Mouse (Mus musculus) gastrocnemius, postnatal 36 days (tissue): Measurements from ENCODE around the gene Efcab11. TPM values are rescaled to one million over a fixed set of nuclear protein-coding genes. Genes with fewer than 3 reads are reported as not detected.

Experiments used
- DNase-seq, 2 experiments: peaks; one replicate each; pipeline ENCODE4 v3.0.0; 2022
- intact Hi-C: fragments of 180-260 bp; cut with DNase I; formaldehyde crosslinking; loops from one replicate; pipeline ENCODE4 v1.15.1; 2025
- total RNA-seq, 2 experiments: library from RNA; stranded (reverse); gene quantifications; 2 replicates each; pipeline ENCODE4 v1.2.3; 2021

The Efcab11 gene
- total RNA-seq, 2 experiments from 2014 or later: not detected

DNA sequence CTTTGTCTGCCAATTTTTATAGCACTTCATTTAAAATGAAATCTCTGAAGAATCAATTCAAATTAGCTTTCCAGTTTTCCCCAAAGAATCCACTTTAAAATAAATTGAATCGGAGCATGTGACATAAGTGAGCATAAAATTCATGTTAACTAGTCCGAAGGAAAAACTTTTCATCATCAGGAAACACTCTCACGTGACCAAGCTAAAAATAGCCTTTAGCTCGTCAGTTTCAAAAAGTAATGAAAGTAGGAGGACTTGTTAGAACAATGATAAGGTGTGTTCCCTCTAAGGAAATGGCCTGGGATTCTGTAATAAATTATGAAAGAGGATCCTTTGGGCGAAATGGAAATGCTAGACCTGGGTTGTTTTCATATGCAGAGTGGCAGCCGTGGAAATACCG, 183.9 kb downstream of the Efcab11 start:
- intact Hi-C loops: no loop called here
- no peak for DNase-seq

DNA sequence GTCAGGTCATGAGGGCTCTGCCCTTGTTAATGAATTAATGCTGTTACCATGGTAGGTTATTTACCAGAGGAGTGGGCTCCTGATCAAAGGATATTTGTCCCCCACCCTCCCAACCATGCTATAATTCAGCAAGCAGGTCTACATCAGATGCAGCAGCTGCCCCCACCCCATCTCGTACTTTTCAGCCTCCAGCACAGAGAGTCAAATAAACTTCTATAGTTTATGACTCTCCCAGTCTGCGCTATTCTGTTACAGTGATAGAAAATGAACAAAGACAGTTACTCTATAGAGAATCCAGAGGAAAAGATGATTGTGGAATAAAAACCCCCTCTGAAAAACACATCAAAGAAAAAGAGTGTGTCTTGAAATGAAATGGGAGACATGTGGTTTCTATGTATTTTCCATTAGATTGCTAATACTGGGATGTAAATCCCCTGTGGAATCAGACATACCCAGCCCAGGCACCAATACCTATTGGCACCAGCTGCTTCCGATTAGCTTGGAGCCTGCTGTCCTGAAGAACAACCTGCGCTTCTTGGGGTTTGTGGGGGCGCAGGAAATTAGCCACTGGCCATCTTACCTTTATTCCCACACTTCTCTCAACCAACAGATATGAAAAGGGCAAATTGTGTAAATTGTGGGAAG, 184.7 kb downstream of the Efcab11 start:
- no peak for DNase-seq
- intact Hi-C loops: no loop called here

DNA sequence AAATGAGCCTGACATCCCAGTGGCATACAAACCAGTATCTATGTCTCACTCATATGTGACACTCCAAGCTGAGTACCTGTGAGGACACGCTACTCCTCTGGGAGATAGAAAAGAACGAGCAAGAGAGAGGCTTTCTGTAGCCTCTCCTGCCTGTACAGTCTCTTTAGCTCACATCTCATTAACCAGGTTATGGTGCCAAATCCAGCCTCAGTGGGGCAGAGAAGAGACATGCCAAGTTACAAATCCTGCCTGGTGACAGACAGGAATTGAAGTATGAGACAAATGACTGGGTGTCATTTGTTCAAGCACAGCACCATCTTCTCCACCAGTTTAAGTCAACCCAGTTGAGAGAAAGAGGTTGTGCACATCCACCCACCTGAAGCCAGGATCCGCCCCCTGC, 190.2 kb downstream of the Efcab11 start:
- DNase-seq: no peak
- intact Hi-C loops: no loop called here

DNA sequence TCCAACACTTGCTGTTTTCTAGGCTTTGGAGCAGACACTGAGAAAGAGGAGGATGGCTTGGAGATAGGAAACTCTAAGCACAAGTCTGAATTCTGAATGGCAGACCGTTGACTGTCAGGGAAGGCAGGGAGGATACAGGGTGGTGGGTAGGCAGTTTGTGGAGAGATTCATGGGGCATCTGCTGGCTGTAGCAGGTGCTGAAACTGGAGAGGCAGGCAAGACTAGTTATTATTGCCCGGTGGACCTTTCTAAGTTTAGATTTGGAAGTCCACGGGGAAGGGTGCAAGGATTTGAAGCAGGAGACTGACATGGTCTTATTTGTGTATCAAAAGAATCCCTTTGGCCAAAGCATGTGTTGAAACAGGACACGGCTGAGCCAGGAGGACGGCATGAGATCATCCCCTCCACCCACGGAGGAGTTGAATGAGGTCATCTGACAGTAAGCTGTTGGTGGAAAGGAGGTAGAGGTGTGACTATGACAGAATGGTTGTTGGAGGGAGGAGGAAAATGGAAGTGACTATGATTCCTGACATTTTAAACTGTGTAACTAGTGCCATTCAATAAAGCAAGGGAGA, 197.7 kb downstream of the Efcab11 start:
- intact Hi-C loops: no loop called here
- peak; percentile 32 to 38 for DNase-seq

DNA sequence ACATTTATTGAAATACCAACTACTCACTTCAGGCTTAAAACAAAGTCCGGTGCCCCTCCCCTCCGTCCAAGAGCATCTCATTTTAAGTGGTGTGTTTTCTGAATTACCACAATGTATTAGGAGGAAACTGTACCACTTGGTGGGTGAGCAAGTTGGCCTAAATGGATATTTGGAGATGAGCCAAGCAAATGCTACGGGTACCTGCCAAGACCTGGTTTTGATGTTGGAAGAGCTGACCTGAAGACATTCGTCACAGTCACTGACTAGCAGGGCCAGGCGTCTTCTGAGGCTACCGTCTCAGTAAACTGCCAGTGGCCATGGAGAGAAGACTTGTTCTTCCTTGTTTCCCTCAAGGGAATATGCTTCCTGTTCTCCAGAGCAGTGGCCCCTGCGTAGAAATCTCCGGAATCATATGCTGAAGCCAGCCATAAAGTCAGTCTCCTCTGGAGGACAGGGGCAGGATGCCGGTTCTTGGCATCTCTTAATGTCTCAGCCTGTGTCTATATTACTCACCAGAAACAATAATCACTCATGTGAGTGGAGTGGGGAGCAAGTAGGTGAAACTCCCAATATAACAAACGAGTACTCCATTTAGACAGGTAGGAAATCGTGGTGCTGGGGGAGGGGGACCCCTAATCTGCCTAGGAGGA, 198.7 kb downstream of the Efcab11 start:
- no peak for DNase-seq
- intact Hi-C loops: no loop called here

DNA sequence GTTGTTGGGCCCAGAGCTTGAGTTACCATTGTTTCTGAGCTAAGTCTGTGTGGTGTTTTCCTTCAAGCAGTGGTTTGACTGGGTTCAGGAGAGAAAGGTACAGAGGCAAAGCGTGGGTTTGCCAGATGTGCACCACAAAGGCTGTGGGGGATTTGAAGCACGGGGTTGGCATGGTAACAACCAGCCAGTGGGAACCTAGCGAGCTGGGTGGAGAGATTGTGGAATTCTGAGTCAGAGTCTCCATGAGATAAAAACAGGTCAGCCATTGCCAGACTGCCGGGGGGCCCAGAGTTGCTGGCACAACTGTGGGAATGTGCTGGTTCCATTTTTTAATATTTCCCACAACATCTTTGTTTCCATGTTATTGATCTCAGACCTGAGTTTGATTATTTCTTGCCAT, 202.6 kb downstream of the Efcab11 start:
- DNase-seq: no peak
- intact Hi-C loops: no loop called here

DNA sequence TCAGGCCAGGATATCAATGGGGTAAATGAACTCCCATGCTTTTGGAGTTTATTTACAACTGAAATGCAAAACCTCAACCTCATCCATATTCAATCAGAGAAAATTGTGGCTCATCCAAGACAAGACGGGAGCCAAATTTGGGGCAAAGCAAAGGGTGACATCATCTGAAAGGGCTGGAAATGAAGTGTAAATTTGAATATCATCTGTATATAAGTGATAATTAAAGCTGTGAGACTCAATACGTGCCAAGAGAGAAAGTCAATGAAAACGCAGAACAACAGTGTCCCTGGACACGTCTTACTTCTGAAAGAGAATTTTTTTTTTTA, 212.4 kb downstream of the Efcab11 start:
- DNase-seq: no peak
- intact Hi-C loops: no loop called here

DNA sequence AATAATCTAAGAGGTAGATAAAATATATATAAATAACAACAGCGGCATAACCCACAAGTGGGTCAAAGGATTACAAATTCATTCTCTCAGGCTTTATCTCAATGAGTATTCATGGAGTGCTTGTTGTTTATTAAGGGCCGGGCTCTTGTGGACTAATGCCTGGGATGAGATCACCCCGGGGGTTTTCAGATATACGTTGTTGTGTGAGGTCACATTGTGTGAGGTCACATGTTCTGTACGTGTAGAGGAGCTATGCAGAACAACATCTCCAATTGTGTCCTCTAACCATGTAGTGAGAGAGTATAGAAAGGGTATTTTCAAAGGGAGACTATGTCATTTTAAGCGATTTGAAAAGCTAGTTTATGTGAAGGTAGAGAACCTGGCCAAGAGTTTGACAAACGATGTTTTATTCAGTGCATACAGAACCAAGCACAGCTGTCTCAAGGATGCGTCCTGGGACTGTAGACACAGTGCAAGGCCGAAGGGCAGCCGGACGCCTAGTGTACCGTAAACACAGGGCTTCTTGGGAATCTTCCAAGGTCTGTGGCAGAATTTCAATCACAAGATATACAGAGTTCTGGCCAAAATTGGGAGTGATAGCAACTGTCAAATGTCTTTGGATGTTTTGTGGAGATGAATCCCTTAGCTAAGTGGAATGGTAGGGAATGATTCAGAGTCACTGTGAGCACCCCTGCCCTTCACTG, 212.9 kb downstream of the Efcab11 start:
- intact Hi-C loops: no loop called here
- no peak for DNase-seq

DNA sequence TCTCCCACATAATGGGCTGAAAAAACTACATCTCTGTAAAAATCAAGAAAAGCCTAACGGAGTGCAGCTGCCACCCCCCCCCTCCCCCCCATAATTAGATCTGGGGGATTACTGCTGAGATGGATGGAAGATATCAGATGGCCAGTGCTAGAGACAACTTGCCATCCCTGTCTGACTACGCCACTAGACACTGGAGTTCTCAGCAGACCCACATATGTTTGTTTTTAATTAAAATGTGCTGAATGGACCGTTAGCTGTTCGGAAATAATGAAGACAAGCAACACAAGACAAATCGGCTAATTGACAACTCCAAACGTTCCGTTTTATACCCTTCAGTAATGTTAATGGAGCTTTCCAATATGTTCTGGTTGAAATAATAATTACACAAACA, 213.5 kb downstream of the Efcab11 start:
- no peak for DNase-seq
- intact Hi-C loops: no loop called here

DNA sequence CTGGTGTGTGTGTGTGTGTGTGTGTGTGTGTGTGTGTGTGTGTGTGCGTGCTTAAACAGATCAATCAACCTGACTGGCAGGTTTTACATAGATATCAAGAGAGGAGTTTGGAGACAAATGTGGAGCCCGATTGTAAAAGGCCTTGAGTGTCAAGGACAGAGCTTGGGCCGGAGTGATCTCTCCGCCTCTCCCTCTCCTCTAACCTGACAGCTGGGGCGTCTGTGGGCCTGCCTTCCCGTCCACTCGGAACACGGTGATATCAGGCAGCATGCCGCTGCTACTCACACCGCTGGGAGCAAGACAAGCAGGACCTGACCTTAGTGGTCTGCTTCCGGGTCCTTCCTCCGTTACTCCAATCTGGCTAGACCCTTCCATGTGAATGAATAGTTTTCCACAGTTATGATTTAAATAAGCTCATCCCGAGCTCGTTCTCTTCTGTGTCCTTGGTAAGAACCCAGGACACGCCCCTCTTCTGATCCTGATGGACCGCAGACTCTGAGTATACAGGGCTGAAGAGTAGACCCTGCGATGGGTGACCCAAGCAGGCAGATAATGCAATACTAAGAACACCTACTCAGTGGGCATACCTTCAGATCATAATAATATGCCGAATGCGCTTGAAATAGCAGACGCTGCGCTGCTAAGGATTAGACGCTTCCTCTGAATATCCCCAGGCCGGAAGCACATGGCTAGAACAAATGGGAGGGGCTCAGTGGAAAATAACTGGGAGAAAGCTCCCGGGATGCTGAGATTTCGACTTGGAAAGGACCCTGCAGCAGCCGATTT, 214.1 kb downstream of the Efcab11 start:
- peak; percentile 15 to 30 for DNase-seq
- intact Hi-C loops: no loop called here

DNA sequence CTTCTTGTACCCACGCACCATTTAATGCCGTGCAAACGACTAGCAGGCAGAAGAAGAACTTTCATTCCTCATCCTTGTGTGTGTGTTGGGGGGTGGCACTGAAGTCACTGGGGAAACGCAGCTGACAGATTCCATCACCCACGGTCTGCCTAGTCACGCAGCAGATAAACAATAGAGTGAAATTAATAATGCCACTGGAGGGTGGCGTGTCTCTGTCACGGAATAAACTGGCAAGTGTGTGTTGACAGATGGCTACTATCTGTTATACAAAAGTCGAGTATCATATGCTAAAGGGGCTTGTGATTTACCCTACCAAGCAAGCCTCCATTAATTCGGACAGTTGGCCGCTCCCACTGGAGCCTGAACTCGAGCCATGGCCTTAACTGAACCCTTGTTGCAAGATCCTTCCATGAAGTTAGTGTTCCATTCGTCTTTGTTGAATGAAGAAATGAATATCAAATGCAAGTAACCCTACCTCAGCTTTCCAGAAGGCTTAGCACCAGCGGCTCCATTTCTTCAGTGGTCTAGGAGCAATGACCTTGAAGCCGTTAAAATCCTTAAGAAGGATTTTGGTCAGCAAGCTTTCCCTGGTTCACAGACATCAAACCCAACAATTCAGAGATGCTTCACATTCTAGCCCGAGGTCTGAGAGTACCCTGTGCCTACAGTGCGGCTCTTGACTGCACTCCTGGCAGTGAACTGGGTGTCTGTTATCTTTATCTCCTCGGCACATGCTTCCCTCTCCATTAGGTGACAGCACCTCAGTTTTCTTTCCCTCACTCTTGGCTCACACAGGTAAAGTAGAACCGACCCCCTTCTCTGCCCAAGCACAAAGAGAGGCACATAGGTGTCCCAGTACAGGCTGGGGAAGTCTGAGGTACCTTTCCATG, 229.0 kb downstream of the Efcab11 start:
- DNase-seq: no peak

DNA sequence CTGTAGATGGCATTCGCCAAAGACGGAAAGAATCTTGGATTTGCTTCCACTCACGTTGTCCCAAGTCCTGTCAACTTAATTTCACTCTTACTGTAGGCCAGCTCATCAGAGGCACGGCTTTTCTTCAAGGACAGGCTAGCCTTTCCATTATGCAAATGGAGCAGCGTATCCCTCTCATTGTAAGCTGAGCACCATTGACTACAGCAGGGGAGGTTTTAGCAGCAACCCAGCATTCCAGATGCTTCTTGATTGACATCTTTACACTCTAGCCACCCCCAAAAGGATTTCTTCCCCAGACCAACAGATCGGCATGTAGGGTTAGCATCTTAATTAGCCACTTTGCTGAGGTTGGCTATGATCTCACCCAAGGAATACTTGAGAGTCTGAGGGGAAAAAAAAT, 231.8 kb downstream of the Efcab11 start:
- intact Hi-C loops: no loop called here
- no peak for DNase-seq

More for the DNA sequence above, 229.0 kb downstream of the Efcab11 start:
- intact Hi-C loops: no loop called here

DNA sequence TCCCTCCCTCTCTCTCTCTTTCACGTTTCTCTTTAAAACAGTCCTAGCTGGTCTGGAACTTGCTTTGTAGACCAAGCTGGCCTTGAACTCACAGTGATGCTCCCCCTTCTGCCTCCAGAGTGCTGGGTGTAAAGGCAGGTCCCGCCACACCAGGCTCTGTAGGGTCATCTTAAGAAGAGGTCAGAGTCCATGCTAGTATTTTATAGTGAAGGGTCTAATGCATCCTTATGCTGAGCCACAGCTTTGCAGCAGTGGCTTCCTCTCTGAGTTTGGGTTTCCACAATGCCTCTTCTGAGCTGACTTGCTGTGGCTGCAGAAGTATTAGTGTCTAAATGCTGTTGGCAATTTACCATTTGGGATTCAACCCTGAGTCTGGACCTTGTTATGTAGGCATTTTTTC, 234.5 kb downstream of the Efcab11 start:
- intact Hi-C loops: no loop called here
- DNase-seq: no peak

DNA sequence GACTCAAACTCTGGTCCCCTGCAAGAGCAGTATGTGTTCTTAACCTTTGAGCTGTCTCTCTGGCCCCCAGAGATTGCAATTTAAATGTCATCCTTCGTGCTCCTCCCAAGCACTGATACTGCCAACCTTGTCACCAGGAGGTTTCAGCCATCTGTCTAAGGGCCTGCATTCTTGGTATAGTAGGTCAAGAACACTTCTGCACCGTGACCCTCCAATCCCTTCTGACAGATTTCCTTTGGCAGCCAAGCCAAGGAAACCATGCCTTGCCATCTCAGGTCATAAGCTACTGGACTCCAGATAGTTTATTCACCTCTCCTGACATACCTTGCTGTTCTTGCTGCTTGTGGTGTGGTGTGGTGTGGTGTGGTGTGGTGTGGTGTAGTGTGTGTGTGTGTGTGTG, 235.5 kb downstream of the Efcab11 start:
- intact Hi-C loops: no loop called here
- no peak for DNase-seq

DNA sequence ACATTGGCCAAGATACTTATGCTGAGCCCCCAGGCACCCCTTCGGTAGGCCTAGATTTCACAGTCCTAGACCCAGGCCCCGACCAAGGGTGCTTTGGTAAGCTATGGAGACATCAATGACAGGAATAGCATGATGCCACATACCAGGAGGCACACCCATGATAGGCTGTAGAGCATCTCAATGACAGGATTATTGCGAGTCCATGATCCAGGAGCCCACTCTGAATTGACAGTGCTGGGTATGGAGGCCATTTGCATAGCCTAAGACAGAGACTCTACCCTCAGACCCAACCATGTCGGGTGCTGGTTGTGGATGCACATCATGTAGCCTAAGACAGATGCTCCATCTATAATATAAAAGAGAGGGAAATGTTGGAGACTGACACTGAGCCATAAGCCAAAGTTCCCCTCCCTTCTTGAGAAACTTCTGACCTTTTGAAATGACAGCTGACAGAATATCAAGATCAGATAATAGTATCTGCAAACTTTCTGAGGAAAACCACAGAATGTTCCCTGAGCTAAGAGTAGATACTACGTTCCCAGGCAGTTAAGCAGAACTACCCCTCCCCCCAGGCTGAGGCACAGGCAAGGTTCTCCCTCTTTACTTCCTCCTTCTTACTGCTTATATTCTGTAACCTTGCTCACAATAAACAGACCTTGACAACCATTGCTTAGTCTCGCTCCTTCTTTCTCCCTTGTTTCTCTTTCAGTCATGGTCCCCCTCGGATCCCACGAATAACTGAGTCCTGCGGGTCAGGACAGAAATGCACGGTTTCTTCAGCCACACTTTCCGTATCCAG, 237.5 kb downstream of the Efcab11 start:
- intact Hi-C loops: no loop called here

DNA sequence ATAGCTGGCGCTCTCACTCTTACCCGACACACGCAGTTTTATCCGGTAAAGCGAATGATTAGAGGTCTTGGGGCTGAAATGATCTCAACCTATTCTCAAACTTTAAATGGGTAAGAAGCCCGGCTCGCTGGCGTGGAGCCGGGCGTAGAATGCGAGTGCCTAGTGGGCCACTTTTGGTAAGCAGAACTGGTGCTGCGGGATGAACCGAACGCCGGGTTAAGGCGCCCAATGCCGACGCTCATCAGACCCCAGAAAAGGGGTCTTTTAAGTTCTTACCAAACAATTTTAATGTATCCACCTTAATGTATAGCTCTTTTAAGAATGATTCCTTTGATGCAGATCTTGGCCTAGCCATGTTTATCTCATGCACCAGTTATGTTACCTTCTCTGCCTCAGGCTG, 238.8 kb downstream of the Efcab11 start:
- intact Hi-C loops: no loop called here

More for the DNA sequence above, 237.5 kb downstream of the Efcab11 start:
- no peak for DNase-seq

DNA sequence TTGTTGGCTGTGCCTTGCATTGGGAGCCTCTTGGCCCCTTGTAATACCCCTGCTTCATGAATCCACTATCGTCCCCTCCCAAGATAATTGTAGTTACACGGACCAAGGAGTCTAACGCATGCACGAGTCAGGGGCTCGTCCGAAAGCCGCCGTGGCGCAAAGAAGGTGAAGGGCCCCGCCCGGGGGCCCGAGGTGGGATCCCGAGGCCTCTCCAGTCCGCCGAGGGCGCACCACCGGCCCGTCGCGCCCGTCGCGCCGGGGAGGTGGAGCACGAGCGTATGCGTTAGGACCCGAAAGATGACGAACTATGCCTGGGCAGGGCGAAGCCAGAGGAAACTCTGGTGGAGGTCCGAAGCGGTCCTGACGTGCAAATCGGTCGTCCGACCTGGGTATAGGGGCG, 239.3 kb downstream of the Efcab11 start:
- DNase-seq: no peak
- intact Hi-C loops: no loop called here

More for the DNA sequence above, 238.8 kb downstream of the Efcab11 start:
- DNase-seq: peak in 1 of 2 experiments; percentile 83
